Mouse (Mus musculus): ENCODE data around the gene Dnah2. TPM values are rescaled to one million over a fixed set of nuclear protein-coding genes. Genes with fewer than 3 reads are reported as not detected.
A peak's percentile ranks its signal among the peaks of the same experiment; 100 is the strongest.

The Dnah2 gene
- total and polyA plus RNA-seq, 3 experiments: under 0.01 to 0.03 TPM; not detected in 1

DNA sequence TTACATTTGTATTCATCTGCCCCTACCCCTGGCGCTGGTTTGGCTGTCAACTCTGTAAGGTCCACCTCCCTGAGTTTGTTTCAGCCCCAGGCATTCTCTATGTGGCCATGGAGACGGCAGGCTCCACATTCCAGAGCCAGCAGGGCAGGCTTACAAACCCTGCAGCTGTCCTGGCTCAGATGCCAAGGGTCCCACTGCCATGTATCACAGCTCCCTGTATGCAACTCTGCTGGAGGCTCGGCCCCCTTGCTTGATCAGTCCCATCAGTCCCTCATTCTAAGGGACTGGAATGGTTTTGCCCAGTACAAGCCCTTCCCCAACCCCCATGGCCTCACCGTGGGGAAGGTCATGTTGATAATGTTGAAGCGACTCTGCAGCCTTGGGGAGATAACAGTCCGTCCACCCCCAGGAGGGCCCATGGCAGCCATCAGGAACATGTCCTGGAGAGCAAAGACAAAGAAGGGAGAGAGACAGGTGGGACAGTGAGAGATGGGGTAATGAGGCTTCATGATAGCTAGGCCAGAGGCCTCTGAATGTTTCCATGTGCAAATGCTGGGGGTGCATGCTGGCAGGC is 91.8 kb downstream of the Dnah2 start:
- dilution Hi-C loops (cut with MboI; ENCODE audit: extremely low pct_ligation_motif_present, extremely low pct_unique_long_range_greater_than_20kb, low sequenced_read_pairs) (no loop called here), in situ Hi-C loops (cut with MboI; ENCODE audit: low pct_ligation_motif_present, low pct_unique_long_range_greater_than_20kb, low sequenced_read_pairs) (no loop called here)
- no peak for TF ChIP-seq EP300 (IDR thresholded peaks at IDR 0.05; ENCODE audit: low read length)
- TF ChIP-seq MAX (IDR thresholded peaks at IDR 0.05; ENCODE audit: low read length): no peak
- TF ChIP-seq MAZ (IDR thresholded peaks at IDR 0.05; ENCODE audit: low read depth, low read length): no peak
- TF ChIP-seq ZNF384 (IDR thresholded peaks at IDR 0.05; ENCODE audit: low read depth, low read length): no peak
- no peak for TF ChIP-seq NELFE (IDR thresholded peaks at IDR 0.05; ENCODE audit: low read depth, low read length)
- TF ChIP-seq IRF4 (IDR thresholded peaks at IDR 0.05; ENCODE audit: low read depth, low read length): no peak
- no peak for TF ChIP-seq RCOR1 (conservative IDR thresholded peaks at IDR 0.05; ENCODE audit: low read depth, low read length)
- no peak for TF ChIP-seq E2F4 (IDR thresholded peaks at IDR 0.05; ENCODE audit: insufficient replicate concordance, low read depth, low read length)
- TF ChIP-seq ZMIZ1 (IDR thresholded peaks at IDR 0.05; ENCODE audit: low read depth, low read length): no peak
- TF ChIP-seq KAT2A (IDR thresholded peaks at IDR 0.05; ENCODE audit: insufficient replicate concordance, low read length): no peak
- no peak for TF ChIP-seq SIN3A (IDR thresholded peaks at IDR 0.05; ENCODE audit: low read length)
- TF ChIP-seq CHD2 (IDR thresholded peaks at IDR 0.05; ENCODE audit: low read length): no peak
- H3K4me3 ChIP-seq (replicated peaks in 1 of 3; ENCODE audit: low read depth in 2 of 3, low read length in 2 of 3, poor library complexity in 1 of 3): no peak overlapping the region
- H3K27ac ChIP-seq (ENCODE audit: insufficient read depth, low read depth): no peak overlapping the region
- no peak overlapping the region for H3K9ac ChIP-seq (ENCODE audit: insufficient read depth, low read depth)
- no peak for DNase-seq (ENCODE audit: extremely low read depth)
- H3K4me1 ChIP-seq (ENCODE audit: control insufficient read depth in 1 of 2, insufficient read depth in 2 of 2): peaks cover 2 to 19% of the 10 kb centered on the region in 2 experiments; a peak in 3 of 4 replicates
- H3K27me3 ChIP-seq (replicated peaks): peaks cover 55% of the 10 kb centered on the region
- no peaks in the 10 kb centered on the region for H3K36me3 ChIP-seq (replicated peaks in 1 of 2; ENCODE audit: control insufficient read depth in 1 of 2, insufficient read depth in 1 of 2, low read length in 1 of 2)
- H3K4me2 ChIP-seq (ENCODE audit: insufficient read depth, low read depth, poor library complexity, severe bottlenecking): no peak overlapping the region
- no peaks in the 10 kb centered on the region for H3K9me3 ChIP-seq (replicated peaks; ENCODE audit: low read length)
- no peaks in the 10 kb centered on the region for H3K79me2 ChIP-seq (replicated peaks; ENCODE audit: control insufficient read depth, extremely low read depth, insufficient read depth, poor library complexity, severe bottlenecking)

DNA sequence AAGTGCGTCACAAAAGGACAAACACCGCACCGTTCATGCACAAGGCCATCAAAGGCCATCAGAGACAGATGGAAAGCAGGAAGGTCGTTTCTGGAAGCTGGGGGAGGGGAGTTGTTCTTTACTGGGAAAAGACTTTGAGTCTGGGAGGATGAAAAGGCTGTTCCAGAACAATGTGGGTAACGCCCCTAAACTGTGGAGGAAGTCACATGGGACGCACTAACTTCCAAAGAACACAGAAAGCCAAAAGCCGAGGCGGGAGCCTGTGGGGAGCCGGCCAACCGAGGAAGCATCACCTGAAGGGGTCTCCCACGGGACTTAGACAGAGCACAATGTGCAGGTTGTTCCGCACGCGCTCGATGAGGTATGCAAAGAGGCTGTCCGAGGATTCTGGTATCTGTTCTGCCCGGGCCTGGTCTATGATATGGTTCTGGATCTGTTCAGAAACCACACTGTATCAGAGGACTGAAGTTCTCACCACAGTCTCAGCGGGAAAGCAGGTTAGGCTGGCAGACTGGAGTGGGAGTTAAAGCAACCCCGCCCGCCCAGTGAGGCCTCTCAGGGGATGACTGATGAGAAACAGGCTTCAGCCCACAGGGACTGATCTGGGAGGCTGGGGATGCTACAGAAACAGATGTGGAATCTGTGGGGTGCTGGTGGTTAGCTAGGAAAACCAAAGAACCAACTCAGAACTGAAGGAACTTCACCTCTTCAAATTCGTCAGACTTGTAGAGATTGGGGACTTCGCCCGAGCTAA is 96.6 kb downstream of the Dnah2 start:
- H3K4me2 ChIP-seq (ENCODE audit: insufficient read depth, low read depth, poor library complexity, severe bottlenecking): no peak overlapping the region
- in situ Hi-C loops (cut with MboI; ENCODE audit: low pct_ligation_motif_present, low pct_unique_long_range_greater_than_20kb, low sequenced_read_pairs): no loop called here
- TF ChIP-seq ETS1 (conservative IDR thresholded peaks at IDR 0.05; ENCODE audit: low read depth, low read length) (no peak), RCOR1 (conservative IDR thresholded peaks at IDR 0.05; ENCODE audit: low read depth, low read length) (no peak), NELFE (IDR thresholded peaks at IDR 0.05; ENCODE audit: low read depth, low read length) (no peak), HCFC1 (IDR thresholded peaks at IDR 0.05; ENCODE audit: low read depth, low read length) (no peak), JUN (IDR thresholded peaks at IDR 0.05; ENCODE audit: insufficient read depth, low read depth, low read length) (no peak), USF2 (conservative IDR thresholded peaks at IDR 0.05; ENCODE audit: low read depth, low read length) (no peak), ELF1 (IDR thresholded peaks at IDR 0.05; ENCODE audit: low read depth, low read length) (no peak), MEF2A (IDR thresholded peaks at IDR 0.05; ENCODE audit: borderline replicate concordance, low read depth, low read length) (no peak), POLR2AphosphoS2 (IDR thresholded peaks at IDR 0.05; ENCODE audit: low read depth, low read length) (no peak), KAT2A (IDR thresholded peaks at IDR 0.05; ENCODE audit: insufficient replicate concordance, low read length) (no peak), ZNF384 (IDR thresholded peaks at IDR 0.05; ENCODE audit: low read depth, low read length) (0 out of 2 replicates have a peak, but pooled peaks have one; percentile 4), E2F4 (IDR thresholded peaks at IDR 0.05; ENCODE audit: insufficient replicate concordance, low read depth, low read length) (no peak), ZKSCAN1 (IDR thresholded peaks at IDR 0.05; ENCODE audit: borderline replicate concordance, low read depth, low read length) (no peak), TBP (conservative IDR thresholded peaks at IDR 0.05; ENCODE audit: low read depth, low read length) (no peak), IRF4 (IDR thresholded peaks at IDR 0.05; ENCODE audit: low read depth, low read length) (no peak), CHD1 (IDR thresholded peaks at IDR 0.05; ENCODE audit: low read depth, low read length) (no peak), BHLHE40 (IDR thresholded peaks at IDR 0.05; ENCODE audit: low read depth, low read length) (peak; percentile 83)
- H3K27ac ChIP-seq (ENCODE audit: insufficient read depth, low read depth): no peak overlapping the region
- dilution Hi-C loops (cut with MboI; ENCODE audit: extremely low pct_ligation_motif_present, extremely low pct_unique_long_range_greater_than_20kb, low sequenced_read_pairs): no loop called here
- no peak overlapping the region for H3K4me3 ChIP-seq (replicated peaks in 1 of 3; ENCODE audit: low read depth in 2 of 3, low read length in 2 of 3, poor library complexity in 1 of 3)
- H3K4me1 ChIP-seq (ENCODE audit: control insufficient read depth in 1 of 2, insufficient read depth in 2 of 2): peaks cover 4 to 15% of the 10 kb centered on the region in 2 experiments
- DNase-seq (ENCODE audit: extremely low read depth): peak; percentile 35
- H3K9ac ChIP-seq (ENCODE audit: insufficient read depth, low read depth): no peak overlapping the region
- no peaks in the 10 kb centered on the region for H3K36me3 ChIP-seq (replicated peaks in 1 of 2; ENCODE audit: control insufficient read depth in 1 of 2, insufficient read depth in 1 of 2, low read length in 1 of 2)
- H3K9me3 ChIP-seq (replicated peaks; ENCODE audit: low read length): no peaks in the 10 kb centered on the region
- H3K79me2 ChIP-seq (replicated peaks; ENCODE audit: control insufficient read depth, extremely low read depth, insufficient read depth, poor library complexity, severe bottlenecking): no peaks in the 10 kb centered on the region
- peaks cover 77% of the 10 kb centered on the region for H3K27me3 ChIP-seq (replicated peaks)
